Comparison of ENCODE assay signal across 12 mouse cellular contexts in the genomic region with DNA sequence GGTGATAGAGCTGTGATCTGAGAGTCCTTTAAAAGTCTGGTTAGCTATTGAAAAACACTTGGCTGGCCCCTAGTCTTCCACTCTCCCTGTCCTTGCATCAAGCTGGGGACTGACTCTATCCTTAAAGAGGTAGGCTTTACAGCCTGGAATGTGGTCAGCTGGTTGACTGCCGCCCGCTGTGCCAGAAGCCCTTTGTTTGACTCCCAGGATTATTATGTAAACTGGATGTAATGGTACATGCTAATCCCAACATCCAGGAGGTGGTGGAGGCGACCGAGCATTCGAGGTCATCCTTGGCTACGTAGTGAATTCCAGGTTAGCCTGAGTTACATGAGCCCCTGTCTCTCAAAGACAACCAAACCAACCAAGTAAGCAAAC. TPM values are rescaled to one million over a fixed set of nuclear protein-coding genes. Genes with fewer than 3 reads are reported as not detected.
DNase-seq lines count a peak whose midpoint lies in the region; ATAC-seq and TF ChIP-seq lines count a peak whose summit lies in the region.
"Had no signal": no experiment of that assay in that cellular context is flagged by ENCODE, and none has a peak within 500 bp of the region (broad histone marks: within the 10 kb centered on the region; RNA-seq: fewer than 3 reads in every experiment).

No protein-coding gene starts in this region.

- no peak overlapping the region for H3K4me3 ChIP-seq in hindbrain, embryonic 10.5 days
- H3K4me3 ChIP-seq in hindbrain, embryonic 12.5 days: no peak overlapping the region
- H3K4me3 ChIP-seq in lung, postnatal 0 days (ENCODE audit: low read depth, low read length): no peak overlapping the region

- H3K4me1 ChIP-seq in hindbrain, embryonic 10.5 days (replicated peaks): peaks cover 20% of the 10 kb centered on the region
- H3K4me1 ChIP-seq in hindbrain, embryonic 12.5 days: peaks cover 13% of the 10 kb centered on the region
- peaks cover 15% of the 10 kb centered on the region for H3K4me1 ChIP-seq in lung, postnatal 0 days (ENCODE audit: insufficient read depth, low read depth, low read length)

- no peaks in the 10 kb centered on the region for H3K27me3 ChIP-seq in hindbrain, embryonic 10.5 days (ENCODE audit: insufficient read depth, poor library complexity, severe bottlenecking)
- no peaks in the 10 kb centered on the region for H3K27me3 ChIP-seq in hindbrain, embryonic 12.5 days
- no peaks in the 10 kb centered on the region for H3K27me3 ChIP-seq in lung, postnatal 0 days (replicated peaks; ENCODE audit: insufficient read depth, low read length)
- H3K27me3 ChIP-seq: CH12.LX had no signal

- H3K9me3 ChIP-seq in hindbrain, embryonic 10.5 days: peaks cover 10% of the 10 kb centered on the region; the same call in 1 of the 2 replicates
- H3K9me3 ChIP-seq in hindbrain, embryonic 12.5 days (replicated peaks): peaks cover 9% of the 10 kb centered on the region
- no peaks in the 10 kb centered on the region for H3K9me3 ChIP-seq in lung, postnatal 0 days (ENCODE audit: low read length)

- peak overlapping the region; percentile 57 for H3K27ac ChIP-seq in hindbrain, embryonic 10.5 days
- H3K27ac ChIP-seq in hindbrain, embryonic 12.5 days: no peak overlapping the region
- H3K27ac ChIP-seq in lung, postnatal 0 days (ENCODE audit: low read length): peak overlapping the region; percentile 58

- no peak for TF ChIP-seq EP300 in lung, postnatal 0 days (IDR thresholded peaks at IDR 0.05)

- ATAC-seq in hindbrain, embryonic 12.5 days (ENCODE audit: low FRiP score): no peak
- peak; percentile 82 for ATAC-seq in lung, postnatal 0 days
- no peak for ATAC-seq in activated CD4-positive, CD25-positive, alpha-beta regulatory T cell, adult 4 months
- ATAC-seq: intestine, embryonic 16.5 days; liver, postnatal 0 days had no signal

- 8% methylated on average over 6 of the region's 6 CpGs for WGBS in hindbrain, embryonic 10.5 days
- WGBS in hindbrain, embryonic 12.5 days: 12% methylated on average over 6 of the region's 6 CpGs
- WGBS in lung, postnatal 0 days: 29% methylated on average over 6 of the region's 6 CpGs

- TF ChIP-seq CTCF in lung, postnatal 0 days (IDR thresholded peaks at IDR 0.05): no peak

- H3K9ac ChIP-seq in hindbrain, embryonic 12.5 days: no peak overlapping the region
- H3K9ac ChIP-seq in lung, postnatal 0 days (replicated peaks; ENCODE audit: low read depth): no peak overlapping the region
- H3K9ac ChIP-seq: liver, postnatal 0 days had no signal

- H3K36me3 ChIP-seq in hindbrain, embryonic 10.5 days: no peaks in the 10 kb centered on the region
- no peaks in the 10 kb centered on the region for H3K36me3 ChIP-seq in hindbrain, embryonic 12.5 days
- no peaks in the 10 kb centered on the region for H3K36me3 ChIP-seq in lung, postnatal 0 days (ENCODE audit: insufficient read depth, low read length)

- DNase-seq in hindbrain, embryonic 10.5 days (ENCODE audit: low spot score): peak; percentile 42
- peak; percentile 98 for DNase-seq in R1 (ENCODE audit: low read depth, low spot score)
- DNase-seq in heart, adult 8-10 months (ENCODE audit: low spot score): peak; percentile 86
- peak; percentile 89 for DNase-seq in lung, postnatal 0 days (ENCODE audit: low spot score)
- no peak for DNase-seq in thymus, postnatal 14 days
- DNase-seq in layer of hippocampus, adult 8-10 months (ENCODE audit: low spot score in 2 of 2): no peak
- DNase-seq: liver, postnatal 0 days had no signal

- no peak overlapping the region for H3K4me2 ChIP-seq in hindbrain, embryonic 12.5 days (replicated peaks)
- H3K4me2 ChIP-seq in lung, postnatal 0 days (replicated peaks; ENCODE audit: low read depth, low read length): no peak overlapping the region

RNA-seq across cellular contexts. Expression of a gene that starts 14.3 kb away (rescaled TPM):
- polyA plus RNA-seq in hindbrain, embryonic 10.5 days (2016; fragmentation: Nextera tagmentation; extraction: Ambion mirVana): 33.9 and 35.2 TPM in 2 replicates
- 41.1 and 46.9 TPM in 2 replicates for polyA plus RNA-seq in hindbrain, embryonic 12.5 days (2016; fragmentation: Nextera tagmentation; extraction: Ambion mirVana)
- 10 to 100 TPM; 42.4 to 53.8 (median 48.3) TPM for total RNA-seq in heart, adult 8-10 months (2022)
- polyA plus RNA-seq in lung, postnatal 0 days (2015; fragmentation: Nextera tagmentation; extraction: Ambion mirVana): 12.5 and 14.8 TPM in 2 replicates
- 10 to 100 TPM; 70.7 to 89.0 (median 86.1) TPM for total RNA-seq in layer of hippocampus, adult 8-10 months (2022)
- polyA plus RNA-seq in activated CD4-positive, CD25-positive, alpha-beta regulatory T cell, adult 4 months (2017; shearing (Covaris generic)): 10 to 100 TPM; 19.8 to 20.1 TPM

RNA-seq across cellular contexts. Expression of a gene that starts 48.0 kb away (rescaled TPM):
- 20.3 and 34.2 TPM in 2 replicates for polyA plus RNA-seq in hindbrain, embryonic 10.5 days (2016; fragmentation: Nextera tagmentation; extraction: Ambion mirVana)
- polyA plus RNA-seq in hindbrain, embryonic 12.5 days (2016; fragmentation: Nextera tagmentation; extraction: Ambion mirVana): 75.9 and 86.3 TPM in 2 replicates
- total RNA-seq in heart, adult 8-10 months (2022): 10 to 100 TPM; 26.2 to 30.4 (median 27.8) TPM
- 39.5 and 49.1 TPM in 2 replicates for polyA plus RNA-seq in lung, postnatal 0 days (2015; fragmentation: Nextera tagmentation; extraction: Ambion mirVana)
- 10 to 100 TPM; 61.7 to 72.0 (median 66.8) TPM for total RNA-seq in layer of hippocampus, adult 8-10 months (2022)
- 10 to 100 TPM in 1 of 2 experiments, 1 to 10 TPM in 1; 8.6 to 13.6 TPM for polyA plus RNA-seq in activated CD4-positive, CD25-positive, alpha-beta regulatory T cell, adult 4 months (2017; shearing (Covaris generic))

RNA-seq across cellular contexts. Expression of a gene that starts 57.7 kb away (rescaled TPM):
- 0.14 and 0.75 TPM in 2 replicates for polyA plus RNA-seq in hindbrain, embryonic 10.5 days (2016; fragmentation: Nextera tagmentation; extraction: Ambion mirVana)
- polyA plus RNA-seq in hindbrain, embryonic 12.5 days (2016; fragmentation: Nextera tagmentation; extraction: Ambion mirVana): 2.9 and 3.7 TPM in 2 replicates
- not detected for total RNA-seq in heart, adult 8-10 months (2022)
- 0.04 TPM in 1 of 2 replicates, not detected in the other for polyA plus RNA-seq in lung, postnatal 0 days (2015; fragmentation: Nextera tagmentation; extraction: Ambion mirVana)
- 10 to 100 TPM; 12.3 to 18.3 (median 13.7) TPM for total RNA-seq in layer of hippocampus, adult 8-10 months (2022)
- under 1 TPM in 1 of 2 experiments, not detected in 1; 0.60 TPM for polyA plus RNA-seq in activated CD4-positive, CD25-positive, alpha-beta regulatory T cell, adult 4 months (2017; shearing (Covaris generic))
- total RNA-seq: CH12.LX had no signal
- polyA plus RNA-seq: liver, postnatal 0 days; urinary bladder, adult 2 months had no signal

Comparison
In these comparisons a context has a peak if more than half of its experiments do, and no peak if none do; other contexts are left out.
1. DNase-seq: peak in hindbrain, embryonic 10.5 days (single experiment), R1 (single experiment), heart, adult 8-10 months (single experiment) and lung, postnatal 0 days (single experiment); none in thymus, postnatal 14 days (single experiment) and layer of hippocampus, adult 8-10 months (0 of 2).